Mouse (Mus musculus) liver, embryonic 14.5 days (tissue): Measurements from ENCODE around the gene Fry.

Source experiments
- CTCF ChIP-seq: IDR thresholded peaks from 2 replicates; pipeline ENCODE4 v1.5.1; 2016; ENCODE audit warnings: antibody characterized with exemption, low read depth, control low read depth
- EP300 ChIP-seq: IDR thresholded peaks from 2 replicates; pipeline ENCODE4 v1.6.1; 2016; ENCODE audit warnings: antibody characterized with exemption, low read depth

DNA sequence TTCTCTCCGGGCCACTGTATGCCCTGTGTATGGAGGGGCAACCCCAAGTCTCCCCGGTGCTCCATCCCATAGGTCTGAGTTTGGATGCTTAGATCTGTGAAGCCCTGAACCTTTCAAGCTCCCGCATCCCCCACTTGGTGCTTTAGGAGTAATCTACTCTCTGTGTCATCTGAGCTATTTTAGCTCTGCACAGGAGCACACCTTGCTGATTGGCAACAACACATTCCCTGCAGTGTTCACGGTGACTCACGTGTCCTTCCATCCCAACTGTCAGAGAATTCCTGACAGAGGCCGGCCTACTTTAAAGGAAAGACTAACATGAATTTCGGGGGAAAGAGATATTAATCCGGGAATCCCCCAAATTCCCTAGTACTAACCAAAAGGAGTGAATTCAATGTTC is 2.2 kb downstream of the Fry start:
- no peak for TF ChIP-seq CTCF
- TF ChIP-seq EP300: no peak
